Mouse (Mus musculus) olfactory bulb, adult 2 months (tissue): ENCODE results near the gene Gm49373.

Source experiments
- CTCF ChIP-seq: fragments of 200-500 bp; IDR thresholded peaks from 2 replicates; pipeline ENCODE4 v1.5.1; 2012; ENCODE audit warnings: low read depth, mild to moderate bottlenecking, low read length, moderate library complexity; ENCODE audit not compliant: insufficient read depth
- POLR2A ChIP-seq: fragments of 200-500 bp; IDR thresholded peaks from 2 replicates; pipeline ENCODE4 v1.6.1; 2012; ENCODE audit warnings: mild to moderate bottlenecking, low read depth, low read length, moderate library complexity; ENCODE audit not compliant: insufficient read depth

- no peak for TF ChIP-seq CTCF
- no peak for TF ChIP-seq POLR2A
Observed at GRCm38 (mm10) chr9:21026849-21027248, 46.0 kb downstream of the Gm49373 start.
